Mouse (Mus musculus): ENCODE measurements around the gene Rln3. TPM values are rescaled to one million over a fixed set of nuclear protein-coding genes. Genes with fewer than 3 reads are reported as not detected.
"Not testable (repeated sequence)": the region's sequence is repeated elsewhere in the genome, so short reads cannot be mapped to it uniquely, and the experiment has no call there.

The Rln3 gene
- polyA plus RNA-seq, 1 experiment: 0.36 TPM

DNA sequence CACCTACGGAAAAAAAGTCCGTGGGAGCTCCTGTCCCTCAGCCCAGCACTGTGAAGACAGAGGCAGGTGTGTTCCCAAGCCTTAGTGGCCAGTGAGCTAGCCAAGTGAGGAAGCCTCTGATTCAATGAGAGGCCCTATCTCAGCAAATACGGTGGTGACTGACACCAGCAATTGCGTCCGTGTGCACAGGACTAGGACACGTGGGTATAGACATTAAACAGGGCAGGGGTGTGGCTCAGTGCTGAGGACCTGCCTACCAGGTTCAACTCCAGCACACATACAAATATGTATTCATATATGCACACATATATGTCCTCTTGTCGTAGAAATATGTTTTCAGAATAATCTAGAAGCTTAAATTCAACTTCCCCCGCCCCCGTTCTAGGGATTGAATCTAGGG is 25.1 kb downstream of the Rln3 start:
- no peak for TF ChIP-seq CTCF (IDR thresholded peaks at IDR 0.05; ENCODE audit: borderline replicate concordance, extremely low read depth, insufficient read depth, insufficient read length)
- no peak for TF ChIP-seq POLR2A (IDR thresholded peaks at IDR 0.05; ENCODE audit: borderline replicate concordance, extremely low read depth, insufficient read depth, insufficient read length, poor library complexity, severe bottlenecking)
- no peak for DNase-seq (ENCODE audit: low read depth)

GRCm38 (mm10) chr8:84015833-84016232 is 29.0 kb downstream of the Rln3 start:
- DNase-seq (ENCODE audit: low read depth): no peak
- TF ChIP-seq CTCF (IDR thresholded peaks at IDR 0.05; ENCODE audit: borderline replicate concordance, extremely low read depth, insufficient read depth, insufficient read length): no peak
- no peak for TF ChIP-seq POLR2A (IDR thresholded peaks at IDR 0.05; ENCODE audit: borderline replicate concordance, extremely low read depth, insufficient read depth, insufficient read length, poor library complexity, severe bottlenecking)

- no peak for DNase-seq (ENCODE audit: low read depth)
- TF ChIP-seq CTCF (IDR thresholded peaks at IDR 0.05; ENCODE audit: borderline replicate concordance, extremely low read depth, insufficient read depth, insufficient read length): no peak
- TF ChIP-seq POLR2A (IDR thresholded peaks at IDR 0.05; ENCODE audit: borderline replicate concordance, extremely low read depth, insufficient read depth, insufficient read length, poor library complexity, severe bottlenecking): no peak
These were observed 32.2 kb downstream of the Rln3 start for GRCm38 (mm10) chr8:84012499-84013165.

GRCm38 (mm10) chr8:84011705-84012498 is 32.9 kb downstream of the Rln3 start, which contains the start of gene 2210011C24Rik:
Gene 2210011C24Rik, minus strand, starts transcription at chr8:84012171.
- no peak for TF ChIP-seq CTCF (IDR thresholded peaks at IDR 0.05; ENCODE audit: borderline replicate concordance, extremely low read depth, insufficient read depth, insufficient read length)
- no peak for TF ChIP-seq POLR2A (IDR thresholded peaks at IDR 0.05; ENCODE audit: borderline replicate concordance, extremely low read depth, insufficient read depth, insufficient read length, poor library complexity, severe bottlenecking)
- no peak for DNase-seq (ENCODE audit: low read depth)

DNA sequence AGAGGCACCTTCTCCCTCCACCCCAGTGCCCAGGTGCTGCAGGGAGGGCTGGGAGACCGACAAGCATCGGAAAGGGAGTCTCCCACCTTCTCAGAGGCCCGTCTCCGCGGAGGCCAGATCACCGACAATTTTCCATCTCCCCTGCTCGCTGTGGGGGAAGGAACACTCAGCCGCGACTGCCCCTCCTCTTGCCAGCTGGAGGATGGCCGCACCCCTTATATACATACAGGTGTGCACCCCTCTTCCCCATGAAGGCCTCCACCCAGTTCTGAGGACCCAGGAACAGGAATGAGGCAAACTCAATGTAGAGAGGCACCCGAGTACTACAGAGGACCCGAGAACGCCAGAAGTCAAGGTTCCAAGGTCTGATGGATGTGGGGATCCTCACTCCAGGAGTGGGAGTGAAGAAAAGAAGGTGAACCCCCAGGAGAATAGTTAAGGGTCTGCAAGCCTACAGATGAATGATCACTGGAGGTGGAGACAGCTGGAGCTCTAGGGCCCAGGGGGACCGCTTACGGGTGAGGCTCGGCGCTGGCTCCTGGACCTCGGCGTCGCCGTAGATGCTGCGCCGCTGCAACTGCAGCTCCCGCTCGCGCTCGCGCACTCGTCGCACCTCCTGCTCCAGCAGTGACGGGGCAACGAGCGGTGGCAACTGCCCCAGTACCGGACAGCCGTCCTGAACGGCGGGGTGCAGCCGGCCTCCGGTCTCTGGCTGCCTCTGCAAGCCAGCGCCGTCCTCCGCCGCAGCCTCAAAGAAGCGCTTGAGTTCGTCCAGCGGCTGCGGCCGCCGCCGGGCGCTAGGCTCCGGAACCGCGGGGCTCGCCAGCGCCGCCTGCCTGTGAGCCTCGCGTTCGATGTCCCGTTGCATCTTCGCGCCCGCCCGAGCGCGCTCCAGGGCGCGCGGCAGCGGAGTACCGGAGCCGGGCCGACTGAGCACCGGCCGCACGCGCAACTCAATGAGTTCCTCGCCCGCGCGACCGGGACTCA is 33.9 kb downstream of the Rln3 start:
- peak; percentile 81 for DNase-seq (ENCODE audit: low read depth)
- TF ChIP-seq POLR2A (IDR thresholded peaks at IDR 0.05; ENCODE audit: borderline replicate concordance, extremely low read depth, insufficient read depth, insufficient read length, poor library complexity, severe bottlenecking): no peak
- peak; percentile 69 for TF ChIP-seq CTCF (IDR thresholded peaks at IDR 0.05; ENCODE audit: borderline replicate concordance, extremely low read depth, insufficient read depth, insufficient read length)

DNA sequence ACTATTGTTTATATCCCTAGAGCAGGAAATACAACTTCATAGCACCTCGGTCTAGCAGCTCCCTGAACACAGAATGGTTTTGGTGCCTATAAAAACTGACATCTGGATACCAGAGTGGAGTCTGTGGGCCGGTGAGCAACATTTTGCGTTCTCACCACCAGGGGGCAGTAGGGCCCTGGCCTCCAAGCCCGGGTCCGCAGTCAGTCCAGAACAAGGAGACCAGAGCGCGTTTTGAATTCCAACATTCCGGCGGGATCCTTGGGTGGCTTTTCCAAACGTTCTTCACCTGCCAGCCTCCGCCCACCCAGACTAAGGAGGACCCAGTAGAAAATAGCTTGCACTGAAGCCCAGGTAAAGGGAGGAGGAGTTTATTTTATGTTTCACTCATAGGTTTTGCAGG is 34.9 kb downstream of the Rln3 start:
- DNase-seq (ENCODE audit: low read depth): peak; percentile 86
- TF ChIP-seq CTCF (IDR thresholded peaks at IDR 0.05; ENCODE audit: borderline replicate concordance, extremely low read depth, insufficient read depth, insufficient read length) (peak; percentile 97), POLR2A (IDR thresholded peaks at IDR 0.05; ENCODE audit: borderline replicate concordance, extremely low read depth, insufficient read depth, insufficient read length, poor library complexity, severe bottlenecking) (no peak)

DNA sequence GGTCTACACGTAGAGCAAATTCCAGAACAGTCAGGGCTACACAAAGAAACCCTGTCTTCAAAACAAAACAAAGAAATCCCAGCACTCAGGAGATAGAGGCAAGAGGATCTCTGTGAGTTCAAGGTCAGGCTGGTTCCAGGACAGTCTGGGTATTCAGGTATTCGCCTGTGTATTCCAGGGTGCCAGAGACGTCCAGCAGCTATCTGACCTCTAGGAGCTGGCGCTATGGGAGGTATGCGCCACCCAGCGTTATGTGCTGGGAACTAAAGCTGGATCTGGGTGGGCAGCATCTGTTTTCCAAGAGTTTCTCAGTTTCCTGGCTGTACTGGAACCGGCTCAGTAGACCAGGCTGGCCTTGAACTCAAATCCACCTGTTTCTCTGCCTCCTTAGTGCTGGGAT is 36.4 kb downstream of the Rln3 start:
- peak; percentile 18 for DNase-seq (ENCODE audit: low read depth)
- TF ChIP-seq CTCF (IDR thresholded peaks at IDR 0.05; ENCODE audit: borderline replicate concordance, extremely low read depth, insufficient read depth, insufficient read length): peak; percentile 23; the same call in 1 of the 2 replicates
- no peak for TF ChIP-seq POLR2A (IDR thresholded peaks at IDR 0.05; ENCODE audit: borderline replicate concordance, extremely low read depth, insufficient read depth, insufficient read length, poor library complexity, severe bottlenecking)

DNA sequence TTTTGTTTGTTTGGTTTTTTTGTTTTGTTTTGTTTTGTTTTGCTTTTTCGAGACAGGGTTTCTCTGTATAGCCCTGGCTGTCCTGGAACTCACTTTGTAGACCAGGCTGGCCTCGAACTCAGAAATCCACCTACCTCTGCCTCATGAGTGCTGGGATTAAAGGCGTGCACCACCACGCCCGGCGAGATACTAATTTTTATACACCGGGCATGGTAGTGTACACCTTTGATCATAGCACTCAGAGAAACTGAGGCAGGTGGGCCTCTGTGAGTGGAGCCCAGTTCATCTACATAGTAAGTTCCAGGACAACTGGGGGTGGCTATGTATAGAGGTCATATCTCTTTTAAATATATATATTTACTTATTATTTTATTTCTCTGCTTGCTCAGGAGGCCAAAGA is 39.3 kb downstream of the Rln3 start:
- not testable (repeated sequence) for DNase-seq (ENCODE audit: low read depth)

DNA sequence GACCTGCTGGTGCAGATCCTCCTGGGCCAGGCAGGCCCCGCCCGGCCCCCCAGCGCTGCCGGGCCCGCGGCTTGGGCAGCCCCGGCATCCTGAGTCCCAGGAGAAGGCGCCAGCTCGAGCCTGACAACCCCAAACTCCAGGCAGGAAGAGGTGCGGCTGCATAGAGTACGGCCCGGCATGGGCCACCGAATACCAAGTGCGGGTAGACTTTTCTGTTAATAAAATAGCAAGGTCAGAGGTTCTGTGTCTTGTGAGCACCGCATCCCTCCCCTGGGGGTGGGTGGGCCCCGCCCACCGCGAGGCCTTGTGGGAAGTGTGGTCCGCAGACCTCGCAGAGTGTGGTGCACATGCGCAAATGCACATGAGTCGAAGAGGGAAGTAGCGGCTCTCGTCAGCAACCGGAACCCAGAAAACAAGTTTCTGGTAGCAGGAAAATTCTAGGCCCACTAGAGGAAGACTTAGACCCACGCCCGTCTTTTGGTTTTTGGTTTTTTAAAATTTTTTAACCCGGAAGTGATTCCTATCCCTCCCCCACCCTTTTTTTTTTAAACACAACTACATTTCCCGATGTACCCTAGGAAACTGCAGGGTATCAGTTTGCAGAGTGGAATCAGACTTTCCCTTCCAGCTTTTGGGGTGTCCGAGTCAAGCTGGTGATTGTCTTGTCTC is 40.1 kb downstream of the Rln3 start:
- peak; percentile 20; the same call in 1 of the 2 replicates for TF ChIP-seq POLR2A (IDR thresholded peaks at IDR 0.05; ENCODE audit: borderline replicate concordance, extremely low read depth, insufficient read depth, insufficient read length, poor library complexity, severe bottlenecking)
- no peak for TF ChIP-seq CTCF (IDR thresholded peaks at IDR 0.05; ENCODE audit: borderline replicate concordance, extremely low read depth, insufficient read depth, insufficient read length)
- peak; percentile 97 for DNase-seq (ENCODE audit: low read depth)

GRCm38 (mm10) chr8:84003612-84004246 is 41.1 kb downstream of the Rln3 start:
- no peak for DNase-seq (ENCODE audit: low read depth)
- TF ChIP-seq POLR2A (IDR thresholded peaks at IDR 0.05; ENCODE audit: borderline replicate concordance, extremely low read depth, insufficient read depth, insufficient read length, poor library complexity, severe bottlenecking) (no peak), CTCF (IDR thresholded peaks at IDR 0.05; ENCODE audit: borderline replicate concordance, extremely low read depth, insufficient read depth, insufficient read length) (no peak)
